Comparison of ENCODE assay signal across 11 mouse cellular contexts in genomic region chr4:123236431-123237031, GRCm38 (mm10). TPM values are rescaled to one million over a fixed set of nuclear protein-coding genes. Genes with fewer than 3 reads are reported as not detected.
DNase-seq lines count a peak whose midpoint lies in the region; ATAC-seq and TF ChIP-seq lines count a peak whose summit lies in the region.
"Had no signal": no experiment of that assay in that cellular context is flagged by ENCODE, and none has a peak within 500 bp of the region (broad histone marks: within the 10 kb centered on the region; RNA-seq: fewer than 3 reads in every experiment).

No protein-coding gene starts in this region.

- no peaks in the 10 kb centered on the region for H3K9me3 ChIP-seq in hindbrain, embryonic 10.5 days
- no peaks in the 10 kb centered on the region for H3K9me3 ChIP-seq in hindbrain, embryonic 13.5 days
- H3K9me3 ChIP-seq in lung, postnatal 0 days (ENCODE audit: low read length) = no peaks in the 10 kb centered on the region
- H3K9me3 ChIP-seq in stomach, embryonic 15.5 days = no peaks in the 10 kb centered on the region

- no peak for DNase-seq in hindbrain, embryonic 10.5 days (ENCODE audit: low spot score)
- DNase-seq in testis, postnatal 14 days (ENCODE audit: low spot score) = no peak
- peak; percentile 89 for DNase-seq in lung, postnatal 0 days (ENCODE audit: low spot score)
- DNase-seq in yolk sac, embryonic 10.5 days (ENCODE audit: low spot score) = no peak
- DNase-seq in cerebellum, adult 9-11 months = no peak
- DNase-seq: cerebellum, postnatal 25 days had no signal

- TF ChIP-seq CTCF in testis, adult 2 months (IDR thresholded peaks at IDR 0.05; ENCODE audit: control insufficient read depth, insufficient read depth, insufficient replicate concordance, low read depth, low read length) = no peak
- TF ChIP-seq CTCF in lung, postnatal 0 days (IDR thresholded peaks at IDR 0.05) = no peak

- WGBS in hindbrain, embryonic 10.5 days = 85% methylated on average over 13 of the region's 13 CpGs
- 85% methylated on average over 13 of the region's 13 CpGs for WGBS in hindbrain, embryonic 13.5 days
- 63% methylated on average over 13 of the region's 13 CpGs for WGBS in lung, postnatal 0 days
- WGBS in stomach, embryonic 15.5 days = 77% methylated on average over 13 of the region's 13 CpGs

- peaks cover 97% of the 10 kb centered on the region for H3K27me3 ChIP-seq in hindbrain, embryonic 10.5 days (ENCODE audit: insufficient read depth, poor library complexity, severe bottlenecking)
- H3K27me3 ChIP-seq in hindbrain, embryonic 13.5 days = peaks cover 80% of the 10 kb centered on the region
- H3K27me3 ChIP-seq in testis, adult 2 months (ENCODE audit: control insufficient read depth, insufficient read depth, low read length) = no peaks in the 10 kb centered on the region
- peaks cover 20% of the 10 kb centered on the region for H3K27me3 ChIP-seq in lung, postnatal 0 days (replicated peaks; ENCODE audit: insufficient read depth, low read length)
- H3K27me3 ChIP-seq in stomach, embryonic 15.5 days (replicated peaks) = peaks cover 6% of the 10 kb centered on the region; the same call in 1 of the 2 replicates

- peak; percentile 86 for TF ChIP-seq EP300 in lung, postnatal 0 days (IDR thresholded peaks at IDR 0.05)

- no peak overlapping the region for H3K4me2 ChIP-seq in hindbrain, embryonic 13.5 days
- peak overlapping the region; percentile 20; the same call in 1 of the 2 replicates for H3K4me2 ChIP-seq in lung, postnatal 0 days (replicated peaks; ENCODE audit: low read depth, low read length)
- peak overlapping the region; percentile 17; the same call in 1 of the 2 replicates for H3K4me2 ChIP-seq in stomach, embryonic 15.5 days

- no peak for ATAC-seq in hindbrain, embryonic 13.5 days (ENCODE audit: low FRiP score)
- peak; percentile 63 for ATAC-seq in lung, postnatal 0 days
- no peak for ATAC-seq in stomach, embryonic 15.5 days (ENCODE audit: insufficient read depth, low FRiP score, low read depth)
- ATAC-seq: hindbrain, embryonic 16.5 days had no signal

- H3K27ac ChIP-seq in hindbrain, embryonic 10.5 days = peak overlapping the region; percentile 46
- H3K27ac ChIP-seq in hindbrain, embryonic 13.5 days = no peak overlapping the region
- peak overlapping the region; percentile 24; the same call in 1 of the 2 replicates for H3K27ac ChIP-seq in testis, adult 2 months (ENCODE audit: control insufficient read depth, insufficient read depth, low read depth, low read length)
- peak overlapping the region; percentile 60 for H3K27ac ChIP-seq in lung, postnatal 0 days (ENCODE audit: low read length)
- no peak overlapping the region for H3K27ac ChIP-seq in stomach, embryonic 15.5 days

- TF ChIP-seq POLR2A in testis, adult 2 months (IDR thresholded peaks at IDR 0.05; ENCODE audit: control insufficient read depth, low read depth, low read length) = no peak

- H3K36me3 ChIP-seq in hindbrain, embryonic 10.5 days = no peaks in the 10 kb centered on the region
- no peaks in the 10 kb centered on the region for H3K36me3 ChIP-seq in hindbrain, embryonic 13.5 days
- no peaks in the 10 kb centered on the region for H3K36me3 ChIP-seq in testis, adult 2 months (ENCODE audit: control insufficient read depth, insufficient read depth, low read length)
- H3K36me3 ChIP-seq in lung, postnatal 0 days (ENCODE audit: insufficient read depth, low read length) = no peaks in the 10 kb centered on the region
- H3K36me3 ChIP-seq in stomach, embryonic 15.5 days = no peaks in the 10 kb centered on the region

- 0 out of 2 replicates have a peak overlapping the region, but pooled peaks have one; percentile 5 for H3K4me3 ChIP-seq in hindbrain, embryonic 10.5 days
- H3K4me3 ChIP-seq in hindbrain, embryonic 13.5 days = no peak overlapping the region
- no peak overlapping the region for H3K4me3 ChIP-seq in testis, adult 2 months (ENCODE audit: control insufficient read depth, low read depth, low read length)
- H3K4me3 ChIP-seq in lung, postnatal 0 days (ENCODE audit: low read depth, low read length) = no peak overlapping the region
- H3K4me3 ChIP-seq in stomach, embryonic 15.5 days (replicated peaks) = no peak overlapping the region

- H3K9ac ChIP-seq in hindbrain, embryonic 13.5 days = no peak overlapping the region
- no peak overlapping the region for H3K9ac ChIP-seq in lung, postnatal 0 days (replicated peaks; ENCODE audit: low read depth)
- H3K9ac ChIP-seq in stomach, embryonic 15.5 days = no peak overlapping the region

- H3K4me1 ChIP-seq in hindbrain, embryonic 10.5 days (replicated peaks) = peaks cover 71% of the 10 kb centered on the region
- peaks cover 23% of the 10 kb centered on the region for H3K4me1 ChIP-seq in hindbrain, embryonic 13.5 days (replicated peaks)
- peaks cover 12% of the 10 kb centered on the region for H3K4me1 ChIP-seq in testis, adult 2 months (ENCODE audit: control insufficient read depth, insufficient read depth, low read length)
- peaks cover 6% of the 10 kb centered on the region; the same call in 1 of the 2 replicates for H3K4me1 ChIP-seq in lung, postnatal 0 days (ENCODE audit: insufficient read depth, low read depth, low read length)
- H3K4me1 ChIP-seq in stomach, embryonic 15.5 days = peaks cover 22% of the 10 kb centered on the region

RNA-seq across cellular contexts. Expression of gene Heyl, which starts 3.2 kb away (rescaled TPM):
- 11.5 and 21.7 TPM in 2 replicates for polyA plus RNA-seq in hindbrain, embryonic 10.5 days (2016; fragmentation: Nextera tagmentation; extraction: Ambion mirVana)
- polyA plus RNA-seq in hindbrain, embryonic 13.5 days (2015; fragmentation: Nextera tagmentation; extraction: Ambion mirVana) = 8.0 and 8.8 TPM in 2 replicates
- 0.76 and 0.88 TPM in 2 replicates for polyA plus RNA-seq in testis, adult 2 months (2012; rRNA removed)
- 20.3 and 23.6 TPM in 2 replicates for polyA plus RNA-seq in lung, postnatal 0 days (2015; fragmentation: Nextera tagmentation; extraction: Ambion mirVana)
- polyA plus RNA-seq in stomach, embryonic 15.5 days (2015; fragmentation: Nextera tagmentation; extraction: Ambion mirVana) = 14.1 and 18.9 TPM in 2 replicates

RNA-seq across cellular contexts. Expression of gene Pabpc4, which starts 25.6 kb away (rescaled TPM):
- 36.2 and 51.2 TPM in 2 replicates for polyA plus RNA-seq in hindbrain, embryonic 10.5 days (2016; fragmentation: Nextera tagmentation; extraction: Ambion mirVana)
- polyA plus RNA-seq in hindbrain, embryonic 13.5 days (2015; fragmentation: Nextera tagmentation; extraction: Ambion mirVana) = 28.0 and 30.0 TPM in 2 replicates
- polyA plus RNA-seq in testis, adult 2 months (2012; rRNA removed) = 7.4 and 7.8 TPM in 2 replicates
- polyA plus RNA-seq in lung, postnatal 0 days (2015; fragmentation: Nextera tagmentation; extraction: Ambion mirVana) = 10.8 and 11.4 TPM in 2 replicates
- 49.0 and 50.2 TPM in 2 replicates for polyA plus RNA-seq in stomach, embryonic 15.5 days (2015; fragmentation: Nextera tagmentation; extraction: Ambion mirVana)

RNA-seq across cellular contexts. Expression of gene Nt5c1a, which starts 35.2 kb away (rescaled TPM):
- polyA plus RNA-seq in hindbrain, embryonic 10.5 days (2016; fragmentation: Nextera tagmentation; extraction: Ambion mirVana) = not detected in 2 replicates
- not detected in 2 replicates for polyA plus RNA-seq in hindbrain, embryonic 13.5 days (2015; fragmentation: Nextera tagmentation; extraction: Ambion mirVana)
- 0.22 and 0.38 TPM in 2 replicates for polyA plus RNA-seq in testis, adult 2 months (2012; rRNA removed)
- 0.10 TPM in 1 of 2 replicates, not detected in the other for polyA plus RNA-seq in lung, postnatal 0 days (2015; fragmentation: Nextera tagmentation; extraction: Ambion mirVana)
- not detected in 2 replicates for polyA plus RNA-seq in stomach, embryonic 15.5 days (2015; fragmentation: Nextera tagmentation; extraction: Ambion mirVana)
- polyA plus RNA-seq: limb, embryonic 11.5 days had no signal

RNA-seq across cellular contexts. Expression of gene Hpcal4, which starts 53.5 kb away (rescaled TPM):
- 0.41 and 0.52 TPM in 2 replicates for polyA plus RNA-seq in hindbrain, embryonic 10.5 days (2016; fragmentation: Nextera tagmentation; extraction: Ambion mirVana)
- 14.9 and 18.8 TPM in 2 replicates for polyA plus RNA-seq in hindbrain, embryonic 13.5 days (2015; fragmentation: Nextera tagmentation; extraction: Ambion mirVana)
- 7.7 and 9.8 TPM in 2 replicates for polyA plus RNA-seq in testis, adult 2 months (2012; rRNA removed)
- 0.20 and 0.51 TPM in 2 replicates for polyA plus RNA-seq in lung, postnatal 0 days (2015; fragmentation: Nextera tagmentation; extraction: Ambion mirVana)
- 3.5 and 3.6 TPM in 2 replicates for polyA plus RNA-seq in stomach, embryonic 15.5 days (2015; fragmentation: Nextera tagmentation; extraction: Ambion mirVana)

Comparison
In these comparisons a context has a peak if more than half of its experiments do, and no peak if none do; other contexts are left out.
1. H3K27ac ChIP-seq: peak in hindbrain, embryonic 10.5 days (single experiment), testis, adult 2 months (single experiment) and lung, postnatal 0 days (single experiment); none in hindbrain, embryonic 13.5 days (single experiment) and stomach, embryonic 15.5 days (single experiment).